Mouse (Mus musculus): ENCODE measurements around the gene Ulk3. TPM values are rescaled to one million over a fixed set of nuclear protein-coding genes. Genes with fewer than 3 reads are reported as not detected.

Ulk3 gene
- polyA plus RNA-seq, 1 experiment from 2014 or later, result 17.9 TPM

DNA sequence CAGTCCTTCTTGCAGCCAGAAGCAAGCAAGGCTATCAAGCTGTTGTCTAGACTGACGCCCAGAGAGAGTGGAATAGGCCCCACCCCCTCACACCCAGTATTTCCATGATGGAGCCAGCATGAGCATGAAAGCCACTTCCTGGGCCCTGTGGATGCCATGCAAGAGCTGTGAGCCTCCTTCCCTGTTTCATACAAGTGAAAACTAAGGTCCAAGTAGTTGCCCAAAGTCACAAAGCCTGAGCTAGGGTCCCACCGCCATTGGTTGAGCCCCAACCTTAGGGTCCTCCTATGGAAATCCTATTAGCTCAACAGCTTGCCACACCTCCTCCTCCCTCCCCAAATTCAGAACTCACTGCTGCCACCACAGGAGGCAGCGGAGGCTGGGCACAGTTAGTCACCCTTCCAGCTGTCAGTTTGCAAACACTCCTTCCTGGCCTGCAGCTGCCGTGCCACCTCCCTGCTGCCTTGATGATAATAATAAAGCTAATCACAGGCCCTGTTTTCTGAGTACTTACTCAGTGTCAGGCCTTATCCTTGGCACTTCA lies 44.3 kb downstream of the Ulk3 start:
- H3K9ac ChIP-seq (ENCODE audit: low read length), result no peak overlapping the region
- no peak overlapping the region for H3K27ac ChIP-seq (ENCODE audit: low read length)
- 38% methylated on average over 4 of the region's 4 CpGs for WGBS
- ATAC-seq (replicated peaks; ENCODE audit: extremely low read depth, insufficient read depth, low FRiP score), result no peak
- no peaks in the 10 kb centered on the region for H3K9me3 ChIP-seq (replicated peaks; ENCODE audit: control insufficient read depth, low read length)
- H3K4me1 ChIP-seq (ENCODE audit: control insufficient read depth, insufficient read depth, low read length), result peaks cover 31% of the 10 kb centered on the region
- no peak overlapping the region for H3K4me3 ChIP-seq (ENCODE audit: low read length)
- no peaks in the 10 kb centered on the region for H3K27me3 ChIP-seq (ENCODE audit: control insufficient read depth, insufficient read depth, low read length)
- peaks cover 9% of the 10 kb centered on the region for H3K36me3 ChIP-seq (ENCODE audit: control insufficient read depth, insufficient read depth)
- no peak overlapping the region for H3K4me2 ChIP-seq (ENCODE audit: low read depth, low read length)

DNA sequence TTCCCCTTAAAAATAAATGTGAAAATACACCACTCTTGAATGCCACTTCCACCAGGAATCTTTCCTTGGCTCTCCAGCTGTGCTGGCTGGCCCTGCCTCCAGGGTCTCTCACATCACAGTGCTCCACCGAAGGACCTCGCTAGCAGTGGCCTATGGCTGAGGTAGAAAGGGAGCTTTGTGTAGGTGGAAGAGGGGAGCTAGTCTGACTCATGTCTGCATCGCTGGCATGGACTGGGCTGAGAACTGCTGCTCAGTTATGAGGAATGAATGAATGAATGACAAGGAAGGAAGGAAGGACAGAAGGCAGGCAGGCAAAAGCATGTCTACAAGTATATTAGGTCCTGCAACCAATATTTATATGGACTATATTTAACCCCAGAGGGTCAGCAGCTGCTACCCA lies 48.0 kb downstream of the Ulk3 start:
- Histone ChIP-seq H3K4me2 (ENCODE audit: low read depth, low read length) (peak overlapping the region; percentile 54; the same call in 1 of the 2 replicates), H3K4me3 (ENCODE audit: low read length) (no peak overlapping the region; the same call in 1 of the 2 replicates)

DNA sequence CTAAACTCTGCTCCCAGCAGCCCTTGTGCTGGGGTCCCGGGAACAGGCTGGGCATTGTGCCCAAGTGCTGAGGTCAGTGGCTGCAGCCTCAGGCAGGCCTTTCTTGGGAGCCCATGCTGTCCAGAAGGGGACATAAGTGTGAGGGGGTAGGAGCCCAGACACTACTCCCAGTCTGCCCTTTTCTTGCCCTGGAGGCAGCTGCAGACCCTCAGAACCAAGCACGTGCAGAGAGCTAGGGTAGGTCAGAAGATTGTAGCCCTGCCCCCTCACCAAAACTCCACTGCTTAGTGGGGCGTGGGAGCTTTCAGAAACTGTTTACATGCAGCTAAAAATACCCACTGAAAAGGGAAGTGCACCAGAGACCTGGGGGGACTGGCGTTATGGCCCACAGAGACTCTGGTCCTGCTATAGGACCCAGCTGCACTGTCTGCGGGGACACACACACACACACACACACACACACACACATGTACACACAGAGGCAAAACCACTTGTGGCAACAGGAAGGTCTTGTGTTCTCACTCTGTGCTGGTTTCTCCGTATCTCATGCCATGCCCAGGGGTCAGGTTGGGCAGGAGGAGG lies 48.6 kb downstream of the Ulk3 start:
- Histone ChIP-seq H3K4me3 (ENCODE audit: low read length) (peak overlapping the region; percentile 16), H3K36me3 (ENCODE audit: control insufficient read depth, insufficient read depth) (no peaks in the 10 kb centered on the region; the same call in 1 of the 2 replicates), H3K4me2 (ENCODE audit: low read depth, low read length) (peak overlapping the region; percentile 54), H3K9ac (ENCODE audit: low read length) (peak overlapping the region; percentile 66), H3K4me1 (ENCODE audit: control insufficient read depth, insufficient read depth, low read length) (peaks cover 65% of the 10 kb centered on the region), H3K27ac (ENCODE audit: low read length) (peak overlapping the region; percentile 94), H3K27me3 (ENCODE audit: control insufficient read depth, insufficient read depth, low read length) (no peaks in the 10 kb centered on the region), H3K9me3 (replicated peaks; ENCODE audit: control insufficient read depth, low read length) (no peaks in the 10 kb centered on the region)
- ATAC-seq (replicated peaks; ENCODE audit: extremely low read depth, insufficient read depth, low FRiP score), result peak; percentile 67
- WGBS, result 5% methylated on average over 6 of the region's 6 CpGs

More for the DNA sequence above, 48.0 kb downstream of the Ulk3 start:
- H3K9ac ChIP-seq (ENCODE audit: low read length), result peak overlapping the region; percentile 66
- H3K27ac ChIP-seq (ENCODE audit: low read length), result peak overlapping the region; percentile 94
- H3K27me3 ChIP-seq (ENCODE audit: control insufficient read depth, insufficient read depth, low read length), result no peaks in the 10 kb centered on the region
- WGBS, result 31% methylated on average over 3 of the region's 3 CpGs
- H3K36me3 ChIP-seq (ENCODE audit: control insufficient read depth, insufficient read depth), result no peaks in the 10 kb centered on the region; the same call in 1 of the 2 replicates
- no peak for ATAC-seq (replicated peaks; ENCODE audit: extremely low read depth, insufficient read depth, low FRiP score)
- H3K9me3 ChIP-seq (replicated peaks; ENCODE audit: control insufficient read depth, low read length), result no peaks in the 10 kb centered on the region
- peaks cover 62% of the 10 kb centered on the region for H3K4me1 ChIP-seq (ENCODE audit: control insufficient read depth, insufficient read depth, low read length)

DNA sequence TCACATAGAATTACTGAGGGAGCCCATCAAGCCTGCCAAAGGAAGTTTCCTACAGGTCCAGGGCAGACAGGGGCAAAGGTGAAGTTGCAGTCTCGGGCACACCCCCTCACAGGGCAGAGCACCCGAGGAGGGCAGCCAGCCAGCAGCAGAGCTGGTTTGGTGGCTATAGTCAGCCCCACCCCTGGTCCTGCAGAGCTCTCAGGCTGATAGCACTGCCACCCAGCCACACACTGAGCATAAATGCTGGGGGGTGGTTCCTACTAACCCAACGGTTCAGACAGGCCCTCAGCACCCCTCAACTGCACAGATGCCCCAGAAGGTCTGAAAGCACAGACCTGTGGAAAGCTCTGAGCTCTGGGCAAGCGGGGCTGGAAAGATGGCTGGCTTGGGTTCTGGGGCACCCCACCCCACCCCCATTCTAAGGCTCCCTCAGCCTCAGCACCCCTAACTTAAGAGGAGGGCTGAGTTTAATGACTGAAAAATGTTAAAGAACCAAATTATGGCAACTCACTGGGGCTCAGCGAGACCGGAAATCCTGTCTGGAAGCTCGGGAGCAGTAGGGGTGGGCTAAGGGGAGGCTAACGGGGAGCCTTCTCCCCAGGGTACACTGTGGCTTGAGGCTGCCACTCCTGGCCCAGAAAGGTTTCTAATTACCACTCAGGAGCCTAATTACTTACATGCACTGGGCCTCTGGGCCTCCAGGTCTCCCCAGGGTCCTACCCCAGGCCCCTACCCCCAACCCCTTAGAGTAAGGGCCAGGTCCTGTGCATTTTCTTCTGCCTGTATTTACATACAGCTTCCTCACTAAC lies 49.6 kb downstream of the Ulk3 start:
- Histone ChIP-seq H3K4me2 (ENCODE audit: low read depth, low read length) (peak overlapping the region; percentile 54), H3K9me3 (replicated peaks; ENCODE audit: control insufficient read depth, low read length) (no peaks in the 10 kb centered on the region), H3K4me3 (ENCODE audit: low read length) (peak overlapping the region; percentile 17), H3K9ac (ENCODE audit: low read length) (peak overlapping the region; percentile 66), H3K4me1 (ENCODE audit: control insufficient read depth, insufficient read depth, low read length) (peaks cover 69% of the 10 kb centered on the region), H3K27ac (ENCODE audit: low read length) (peak overlapping the region; percentile 94), H3K27me3 (ENCODE audit: control insufficient read depth, insufficient read depth, low read length) (no peaks in the 10 kb centered on the region), H3K36me3 (ENCODE audit: control insufficient read depth, insufficient read depth) (no peaks in the 10 kb centered on the region; the same call in 1 of the 2 replicates)
- peak; percentile 30 for ATAC-seq (replicated peaks; ENCODE audit: extremely low read depth, insufficient read depth, low FRiP score)
- 34% methylated on average over 8 of the region's 8 CpGs for WGBS

DNA sequence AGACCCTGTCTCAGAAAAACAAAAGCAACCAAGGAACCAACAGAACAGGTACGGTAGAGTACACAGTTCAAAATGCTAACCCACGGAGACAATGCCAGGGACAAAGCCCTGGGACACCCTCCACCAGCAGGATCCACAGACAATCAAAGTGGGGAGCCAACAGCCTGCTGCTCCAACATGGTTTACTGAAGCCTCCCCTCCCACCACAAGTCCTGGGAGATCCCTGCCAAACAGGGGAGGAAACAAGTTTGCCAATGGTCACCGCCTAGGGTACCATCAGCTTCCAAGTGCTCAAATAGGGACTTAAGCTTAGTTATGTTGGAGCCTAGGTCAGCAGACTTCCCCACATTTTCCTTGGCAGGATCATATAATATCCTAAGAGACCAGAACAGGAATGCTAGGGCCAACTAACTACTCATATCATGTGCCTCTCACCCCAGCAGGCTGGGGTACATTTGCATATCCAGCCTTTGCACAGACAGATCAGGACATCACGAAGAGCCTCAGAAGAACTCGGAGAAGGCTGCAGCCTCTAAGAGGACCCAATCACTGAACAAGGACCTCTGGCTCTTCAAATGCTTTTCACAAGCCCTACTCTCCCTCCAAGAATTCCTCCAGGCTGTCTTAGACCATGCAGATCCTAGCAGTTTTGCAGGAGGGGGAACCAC lies 50.5 kb downstream of the Ulk3 start:
- H3K9me3 ChIP-seq (replicated peaks; ENCODE audit: control insufficient read depth, low read length), result no peaks in the 10 kb centered on the region
- ATAC-seq (replicated peaks; ENCODE audit: extremely low read depth, insufficient read depth, low FRiP score), result no peak
- H3K27me3 ChIP-seq (ENCODE audit: control insufficient read depth, insufficient read depth, low read length), result no peaks in the 10 kb centered on the region
- 60% methylated on average over 5 of the region's 5 CpGs for WGBS
- H3K27ac ChIP-seq (ENCODE audit: low read length), result peak overlapping the region; percentile 94
- peak overlapping the region; percentile 54 for H3K4me2 ChIP-seq (ENCODE audit: low read depth, low read length)
- peaks cover 69% of the 10 kb centered on the region for H3K4me1 ChIP-seq (ENCODE audit: control insufficient read depth, insufficient read depth, low read length)
- H3K36me3 ChIP-seq (ENCODE audit: control insufficient read depth, insufficient read depth), result no peaks in the 10 kb centered on the region; the same call in 1 of the 2 replicates
- peak overlapping the region; percentile 24 for H3K4me3 ChIP-seq (ENCODE audit: low read length)
- peak overlapping the region; percentile 66 for H3K9ac ChIP-seq (ENCODE audit: low read length)

DNA sequence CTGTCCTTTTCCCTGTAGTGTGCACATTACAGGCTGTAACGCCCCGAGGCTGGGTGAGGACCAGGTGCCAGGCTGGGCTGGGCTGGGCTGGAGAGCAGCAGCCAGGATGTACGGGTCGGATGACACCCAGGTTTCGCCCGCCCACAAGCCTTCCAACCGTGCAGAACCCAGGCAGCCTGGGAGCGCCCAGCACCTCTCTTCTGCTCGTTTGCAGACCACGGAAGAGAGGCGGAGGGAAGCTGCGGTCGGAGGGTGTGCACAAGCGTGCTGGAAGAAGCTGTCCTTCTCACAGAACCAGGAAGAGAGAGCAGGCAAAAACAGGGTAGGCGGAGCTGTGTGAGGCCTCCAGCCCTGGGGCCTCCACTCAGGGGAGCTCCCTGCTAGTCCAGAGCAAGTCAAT lies 51.1 kb downstream of the Ulk3 start:
- no peaks in the 10 kb centered on the region; the same call in 1 of the 2 replicates for H3K36me3 ChIP-seq (ENCODE audit: control insufficient read depth, insufficient read depth)
- H3K4me1 ChIP-seq (ENCODE audit: control insufficient read depth, insufficient read depth, low read length), result peaks cover 69% of the 10 kb centered on the region
- WGBS, result 7% methylated on average over 15 of the region's 15 CpGs
- H3K27me3 ChIP-seq (ENCODE audit: control insufficient read depth, insufficient read depth, low read length), result no peaks in the 10 kb centered on the region
- ATAC-seq (replicated peaks; ENCODE audit: extremely low read depth, insufficient read depth, low FRiP score), result peak; percentile 41
- no peaks in the 10 kb centered on the region for H3K9me3 ChIP-seq (replicated peaks; ENCODE audit: control insufficient read depth, low read length)
- peak overlapping the region; percentile 66; the same call in 1 of the 2 replicates for H3K9ac ChIP-seq (ENCODE audit: low read length)
- peak overlapping the region; percentile 54 for H3K4me2 ChIP-seq (ENCODE audit: low read depth, low read length)
- peak overlapping the region; percentile 24 for H3K4me3 ChIP-seq (ENCODE audit: low read length)
- H3K27ac ChIP-seq (ENCODE audit: low read length), result peak overlapping the region; percentile 94

DNA sequence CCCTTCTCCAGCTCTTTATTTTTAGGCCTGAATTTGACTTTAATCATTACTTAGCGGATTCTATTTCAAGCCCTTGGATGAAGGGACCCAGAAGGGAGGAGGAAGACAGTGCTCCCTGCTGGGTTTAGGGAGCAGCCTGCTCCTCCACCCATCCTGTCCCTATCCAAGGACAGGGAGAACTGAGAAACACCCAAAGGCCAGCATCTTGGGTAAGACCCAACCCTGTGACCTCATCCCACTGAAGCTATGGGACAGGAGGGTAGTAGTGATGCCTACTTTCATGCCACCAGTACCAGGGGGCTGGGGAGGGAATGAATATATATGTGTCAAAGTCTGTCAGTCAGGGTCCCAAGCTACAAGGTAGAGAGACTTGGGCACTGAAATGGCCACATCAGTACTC lies 51.8 kb downstream of the Ulk3 start:
- Histone ChIP-seq H3K27me3 (ENCODE audit: control insufficient read depth, insufficient read depth, low read length) (no peaks in the 10 kb centered on the region), H3K4me2 (ENCODE audit: low read depth, low read length) (peak overlapping the region; percentile 54), H3K9me3 (replicated peaks; ENCODE audit: control insufficient read depth, low read length) (no peaks in the 10 kb centered on the region), H3K4me3 (ENCODE audit: low read length) (no peak overlapping the region; the same call in 1 of the 2 replicates), H3K36me3 (ENCODE audit: control insufficient read depth, insufficient read depth) (no peaks in the 10 kb centered on the region; the same call in 1 of the 2 replicates), H3K4me1 (ENCODE audit: control insufficient read depth, insufficient read depth, low read length) (peaks cover 72% of the 10 kb centered on the region), H3K9ac (ENCODE audit: low read length) (peak overlapping the region; percentile 66; the same call in 1 of the 2 replicates), H3K27ac (ENCODE audit: low read length) (peak overlapping the region; percentile 94)
- WGBS, result 50% methylated on average over 1 of the region's 1 CpGs
- ATAC-seq (replicated peaks; ENCODE audit: extremely low read depth, insufficient read depth, low FRiP score), result no peak

DNA sequence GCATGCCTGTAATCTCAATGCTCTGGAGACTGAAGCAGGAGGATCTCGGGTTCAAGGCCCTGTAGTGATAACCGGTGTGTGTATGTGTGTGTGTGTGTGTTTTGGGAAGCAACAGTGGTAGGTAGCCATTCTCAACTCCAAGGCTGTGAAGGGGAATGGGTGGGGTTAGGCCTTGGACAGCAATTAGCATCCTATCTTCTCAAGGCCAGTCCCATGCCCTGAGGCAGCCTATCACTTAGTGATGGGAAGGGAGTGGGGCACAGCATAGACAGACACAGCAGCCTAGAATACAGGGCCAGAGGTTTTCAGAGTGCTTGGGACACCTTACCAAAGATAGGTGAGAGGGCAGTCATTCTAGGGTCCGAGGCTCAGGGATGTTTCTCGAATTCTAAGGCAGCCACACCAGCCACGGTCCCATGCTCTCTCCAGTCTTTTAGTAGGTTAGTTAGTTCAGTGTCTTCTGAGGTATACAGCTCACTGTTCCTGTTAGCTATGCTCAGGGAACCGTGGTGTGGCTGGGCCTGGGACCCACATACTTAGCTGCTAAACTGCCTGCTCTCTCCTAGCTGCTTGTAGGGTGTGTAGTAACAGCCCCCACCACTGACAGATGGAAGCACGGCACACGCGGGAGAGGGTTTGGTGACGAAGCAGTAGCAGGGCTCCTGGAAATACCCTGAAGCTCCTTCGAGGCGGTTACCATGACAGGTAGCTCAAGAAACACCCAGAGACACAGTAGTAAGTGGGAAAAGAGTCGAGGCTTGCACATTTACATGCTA lies 52.7 kb downstream of the Ulk3 start:
- Histone ChIP-seq H3K4me3 (ENCODE audit: low read length) (no peak overlapping the region), H3K27ac (ENCODE audit: low read length) (no peak overlapping the region), H3K27me3 (ENCODE audit: control insufficient read depth, insufficient read depth, low read length) (no peaks in the 10 kb centered on the region), H3K36me3 (ENCODE audit: control insufficient read depth, insufficient read depth) (no peaks in the 10 kb centered on the region; the same call in 1 of the 2 replicates), H3K4me1 (ENCODE audit: control insufficient read depth, insufficient read depth, low read length) (peaks cover 67% of the 10 kb centered on the region), H3K9me3 (replicated peaks; ENCODE audit: control insufficient read depth, low read length) (no peaks in the 10 kb centered on the region), H3K9ac (ENCODE audit: low read length) (no peak overlapping the region), H3K4me2 (ENCODE audit: low read depth, low read length) (no peak overlapping the region; the same call in 1 of the 2 replicates)
- no peak for ATAC-seq (replicated peaks; ENCODE audit: extremely low read depth, insufficient read depth, low FRiP score)
- 78% methylated on average over 13 of the region's 13 CpGs for WGBS
